Comparison of ENCODE assay signal across 13 mouse cellular contexts in genomic region chr9:105492744-105493143, GRCm38 (mm10). TPM values are rescaled to one million over a fixed set of nuclear protein-coding genes. Genes with fewer than 3 reads are reported as not detected.
DNase-seq lines count a peak whose midpoint lies in the region; ATAC-seq and TF ChIP-seq lines count a peak whose summit lies in the region.
"Had no signal": no experiment of that assay in that cellular context is flagged by ENCODE, and none has a peak within 500 bp of the region (broad histone marks: within the 10 kb centered on the region; RNA-seq: fewer than 3 reads in every experiment).

No protein-coding gene starts in this region.

- intact Hi-C loops in left cerebral cortex, adult 2 months (cut with DNase I) = loop anchor here (5.0 to 10.0 kb wide), 2 partner anchors 200 to 622 kb away; no protein-coding TSS in a partner anchor

- no peaks in the 10 kb centered on the region for H3K27me3 ChIP-seq in forebrain, embryonic 12.5 days
- no peaks in the 10 kb centered on the region for H3K27me3 ChIP-seq in forebrain, embryonic 11.5 days (ENCODE audit: control insufficient read depth, insufficient read depth, low read length)
- H3K27me3 ChIP-seq in hindbrain, embryonic 16.5 days (replicated peaks; ENCODE audit: control insufficient read depth, insufficient read depth, low read length) = no peaks in the 10 kb centered on the region
- H3K27me3 ChIP-seq: heart, embryonic 15.5 days had no signal

- H3K9me3 ChIP-seq in forebrain, embryonic 12.5 days = no peaks in the 10 kb centered on the region
- H3K9me3 ChIP-seq in forebrain, embryonic 11.5 days (ENCODE audit: control insufficient read depth, low read length) = no peaks in the 10 kb centered on the region
- H3K9me3 ChIP-seq in hindbrain, embryonic 16.5 days (ENCODE audit: control insufficient read depth, low read length) = no peaks in the 10 kb centered on the region
- H3K9me3 ChIP-seq: heart, embryonic 15.5 days had no signal

- WGBS in forebrain, embryonic 12.5 days = 87% methylated on average over 3 of the region's 3 CpGs
- WGBS in forebrain, embryonic 11.5 days = 80% methylated on average over 3 of the region's 3 CpGs
- 66% methylated on average over 3 of the region's 3 CpGs for WGBS in hindbrain, embryonic 16.5 days

- H3K4me1 ChIP-seq in forebrain, embryonic 12.5 days = peaks cover 21% of the 10 kb centered on the region
- peaks cover 3% of the 10 kb centered on the region for H3K4me1 ChIP-seq in forebrain, embryonic 11.5 days (replicated peaks; ENCODE audit: control insufficient read depth, insufficient read depth, low read length)
- peaks cover 21% of the 10 kb centered on the region for H3K4me1 ChIP-seq in hindbrain, embryonic 16.5 days (ENCODE audit: control insufficient read depth, insufficient read depth, low read depth, low read length)

- TF ChIP-seq CTCF in left cerebral cortex, adult 2 months (IDR thresholded peaks at IDR 0.05) = no peak

- H3K4me3 ChIP-seq in forebrain, embryonic 12.5 days (replicated peaks) = no peak overlapping the region
- no peak overlapping the region for H3K4me3 ChIP-seq in forebrain, embryonic 11.5 days (ENCODE audit: low read depth, low read length)
- H3K4me3 ChIP-seq in left cerebral cortex, adult 2 months = peak overlapping the region; percentile 85
- H3K4me3 ChIP-seq in hindbrain, embryonic 16.5 days (ENCODE audit: low read length) = no peak overlapping the region; the same call in 1 of the 2 replicates

- no peak overlapping the region for H3K9ac ChIP-seq in forebrain, embryonic 12.5 days
- H3K9ac ChIP-seq in forebrain, embryonic 11.5 days (ENCODE audit: low read length) = no peak overlapping the region
- H3K9ac ChIP-seq in hindbrain, embryonic 16.5 days (ENCODE audit: low read depth, low read length) = no peak overlapping the region
- H3K9ac ChIP-seq: heart, embryonic 15.5 days had no signal

- no peak for DNase-seq in forebrain, embryonic 11.5 days (ENCODE audit: low spot score)
- peak; percentile 25 to 29 for DNase-seq in left cerebral cortex, adult 2 months (ENCODE audit: extremely low spot score in 1 of 2, low spot score in 2 of 2)
- no peak for DNase-seq in left cerebral cortex, adult 11 months (ENCODE audit: low spot score)
- peak; percentile 63 for DNase-seq in 3T3-L1 (ENCODE audit: low read depth, low spot score)
- DNase-seq in spleen, postnatal 4 days (ENCODE audit: low spot score in 2 of 2) = no peak
- DNase-seq in kidney, postnatal 4 days = no peak
- DNase-seq: adrenal gland, adult 2 months; spleen, adult 18-20 months; thymus, adult 18-20 months had no signal

- H3K27ac ChIP-seq in forebrain, embryonic 12.5 days = no peak overlapping the region
- no peak overlapping the region for H3K27ac ChIP-seq in forebrain, embryonic 11.5 days (ENCODE audit: low read depth, low read length)
- H3K27ac ChIP-seq in left cerebral cortex, adult 2 months = no peak overlapping the region; the same call in 1 of the 2 replicates
- no peak overlapping the region for H3K27ac ChIP-seq in hindbrain, embryonic 16.5 days (ENCODE audit: low read depth, low read length)
- H3K27ac ChIP-seq: heart, embryonic 15.5 days had no signal

- ATAC-seq in forebrain, embryonic 12.5 days (ENCODE audit: low FRiP score) = no peak
- no peak for ATAC-seq in forebrain, embryonic 11.5 days (replicated peaks; ENCODE audit: low FRiP score)
- ATAC-seq in hindbrain, embryonic 16.5 days = no peak
- ATAC-seq: intestine, postnatal 0 days had no signal

- H3K36me3 ChIP-seq in forebrain, embryonic 12.5 days (replicated peaks) = peaks cover 8% of the 10 kb centered on the region; the same call in 1 of the 2 replicates
- no peaks in the 10 kb centered on the region for H3K36me3 ChIP-seq in forebrain, embryonic 11.5 days (ENCODE audit: control insufficient read depth, insufficient read depth, low read length)
- 0 out of 2 replicates have a peak, but pooled peaks cover 2% of the 10 kb centered on the region for H3K36me3 ChIP-seq in hindbrain, embryonic 16.5 days (ENCODE audit: control insufficient read depth, insufficient read depth, low read length)
- H3K36me3 ChIP-seq: heart, embryonic 15.5 days had no signal

- H3K4me2 ChIP-seq in forebrain, embryonic 12.5 days = peak overlapping the region; percentile 91; the same call in 1 of the 2 replicates
- H3K4me2 ChIP-seq in forebrain, embryonic 11.5 days (ENCODE audit: low read depth, low read length, severe bottlenecking) = no peak overlapping the region
- peak overlapping the region; percentile 94 for H3K4me2 ChIP-seq in hindbrain, embryonic 16.5 days (ENCODE audit: low read length)

RNA-seq across cellular contexts. Expression of gene Atp2c1, which starts 34.4 kb away (rescaled TPM):
- polyA plus RNA-seq in forebrain, embryonic 12.5 days (2016; fragmentation: Nextera tagmentation; extraction: Ambion mirVana) = 77.4 and 82.1 TPM in 2 replicates
- 59.3 and 69.5 TPM in 2 replicates for polyA plus RNA-seq in forebrain, embryonic 11.5 days (2014; fragmentation: Nextera tagmentation; extraction: Ambion mirVana)
- total RNA-seq in left cerebral cortex, adult 2 months (2021) = 100 to 1,000 TPM; 202 to 209 TPM
- 96.7 and 105 TPM in 2 replicates for polyA plus RNA-seq in hindbrain, embryonic 16.5 days (2015; fragmentation: Nextera tagmentation; extraction: Ambion mirVana)

Comparison
In these comparisons a context has a peak if more than half of its experiments do, and no peak if none do; other contexts are left out.
1. DNase-seq: peak in left cerebral cortex, adult 2 months (2 of 2) and 3T3-L1 (single experiment); none in forebrain, embryonic 11.5 days (single experiment), left cerebral cortex, adult 11 months (single experiment), spleen, postnatal 4 days (0 of 2) and kidney, postnatal 4 days (0 of 2).